Mouse (Mus musculus) bone marrow macrophage, adult 2 months (primary cell): ENCODE data around the gene Gm44579.

Source experiments
- CTCF ChIP-seq: IDR thresholded peaks from 2 replicates; pipeline ENCODE4 v1.5.1; 2012; ENCODE audit warnings: low read depth, mild to moderate bottlenecking, low read length, moderate library complexity
- POLR2A ChIP-seq: IDR thresholded peaks from 2 replicates; pipeline ENCODE4 v1.6.1; 2012; ENCODE audit warnings: mild to moderate bottlenecking, low read depth, low read length, borderline replicate concordance

GRCm38 (mm10) chr15:98152916-98153315 is 67.9 kb downstream of the Gm44579 start:
- TF ChIP-seq POLR2A: no peak
- TF ChIP-seq CTCF: no peak
